Mouse (Mus musculus) MEL (cell line): ENCODE data around the gene Cpn2.

Experiments used
- RAD21 ChIP-seq: IDR thresholded peaks from 2 replicates; pipeline ENCODE4 v1.6.1; 2011; ENCODE audit warnings: mild to moderate bottlenecking, low read depth, low read length, improper control_type of control experiment
- SIN3A ChIP-seq: IDR thresholded peaks from 2 replicates; pipeline ENCODE4 v1.6.1; 2012; ENCODE audit warnings: low read length, improper control_type of control experiment, inconsistent platforms

DNA sequence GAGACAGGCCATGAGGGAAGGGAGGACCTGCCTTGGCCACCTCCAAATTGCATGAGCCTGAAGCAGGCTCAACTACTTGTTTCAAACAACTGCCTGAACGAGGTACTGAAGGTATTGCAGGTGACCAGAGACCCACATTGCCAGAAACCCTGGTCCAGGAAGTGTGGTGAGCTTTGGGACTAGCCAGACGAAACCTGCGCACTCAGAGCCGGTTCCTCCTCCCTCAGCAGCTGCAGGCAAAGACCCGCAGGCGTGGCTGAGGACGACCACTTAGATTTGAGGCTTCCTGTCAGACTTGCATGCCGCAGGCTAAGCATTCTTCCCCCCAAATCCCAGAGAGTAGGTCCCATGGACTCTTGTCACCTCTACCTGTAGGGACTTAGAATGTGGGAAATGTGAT, 33.2 kb downstream of the Cpn2 start:
- no peak for TF ChIP-seq SIN3A
- no peak for TF ChIP-seq RAD21
